Mouse (Mus musculus) kidney, embryonic 15.5 days (tissue): Measurements from ENCODE around the gene Sidt1. TPM values are rescaled to one million over a fixed set of nuclear protein-coding genes. Genes with fewer than 3 reads are reported as not detected.
A peak's percentile ranks its signal among the peaks of the same experiment; 100 is the strongest.

Source experiments
- ATAC-seq: fragments of 200-750 bp; cut with Nextera tagmentation; replicated peaks from 2 replicates; pipeline ENCODE4 v1.8.0; 2017; ENCODE audit warnings: moderate TSS enrichment; ENCODE audit not compliant: low FRiP score
- H3K27ac ChIP-seq: fragments of 300-500 bp; sonication (generic); 2 replicates; pipeline ENCODE4 v1.5.1; 2015; ENCODE audit warnings: mild to moderate bottlenecking, inconsistent platforms
- H3K27me3 ChIP-seq: fragments of 300-500 bp; sonication (generic); 2 replicates; pipeline ENCODE4 v1.6.1; 2015; ENCODE audit warnings: inconsistent platforms
- H3K36me3 ChIP-seq: fragments of 300-500 bp; sonication (generic); 2 replicates; pipeline ENCODE4 v1.6.1; 2015; ENCODE audit warnings: inconsistent platforms
- H3K4me1 ChIP-seq: fragments of 300-500 bp; sonication (generic); 2 replicates; pipeline ENCODE4 v1.6.1; 2015; ENCODE audit warnings: inconsistent platforms
- H3K4me2 ChIP-seq: fragments of 300-500 bp; sonication (generic); 2 replicates; pipeline ENCODE4 v1.6.1; 2015; ENCODE audit warnings: moderate library complexity, mild to moderate bottlenecking, inconsistent platforms
- H3K4me3 ChIP-seq: fragments of 300-500 bp; sonication (generic); replicated peaks from 2 replicates; pipeline ENCODE4 v1.5.1; 2015; ENCODE audit warnings: mild to moderate bottlenecking, inconsistent platforms
- H3K9ac ChIP-seq: fragments of 300-500 bp; sonication (generic); 2 replicates; pipeline ENCODE4 v1.6.1; 2015; ENCODE audit warnings: mild to moderate bottlenecking, inconsistent platforms
- H3K9me3 ChIP-seq: fragments of 300-500 bp; sonication (generic); replicated peaks from 2 replicates; pipeline ENCODE4 v1.6.1; 2016; ENCODE audit warnings: inconsistent platforms
- WGBS: fragments of 180-500 bp; shearing (Covaris S2); methylation state at CpG from one replicate; pipeline ENCODE4 v1.1.7; 2015; ENCODE audit warnings: mixed read lengths; 5-methylcytosine and 5-hydroxymethylcytosine counted together
- polyA plus RNA-seq: library from polyadenylated mRNA; unstranded; fragments of >200 nt; fragmentation: Nextera tagmentation; extraction: Ambion mirVana; gene quantifications from 2 replicates; pipeline ENCODE4 v1.2.1, GENCODE M21; 2015

Sidt1 gene
- 0.80 and 0.99 TPM in 2 replicates for polyA plus RNA-seq

- Histone ChIP-seq H3K36me3 (no peaks in the 10 kb centered on the region), H3K4me2 (peak within 1 kb of the TSS; percentile 100), H3K27me3 (peaks cover 36% of the 10 kb centered on the region), H3K27ac (no peak within 1 kb of the TSS), H3K9me3 (no peaks in the 10 kb centered on the region), H3K4me3 (peak within 1 kb of the TSS; percentile 68), H3K4me1 (peaks cover 22% of the 10 kb centered on the region), H3K9ac (peak within 1 kb of the TSS; percentile 61)
- no peak for ATAC-seq
- 4% methylated on average over 15 of the region's 15 CpGs for WGBS
Observed at GRCm38 (mm10) chr16:44332861-44333284, at the start of gene Sidt1. TSS of gene Sidt1 (minus strand) at chr16:44333196.

- ATAC-seq, result no peak
- 25% methylated on average over 5 of the region's 5 CpGs for WGBS
- no peak overlapping the region for H3K4me2 ChIP-seq
- no peak overlapping the region for H3K27ac ChIP-seq
- H3K4me1 ChIP-seq, result 0 out of 2 replicates have a peak, but pooled peaks cover 4% of the 10 kb centered on the region
- no peak overlapping the region for H3K9ac ChIP-seq
- H3K9me3 ChIP-seq, result no peaks in the 10 kb centered on the region
- H3K4me3 ChIP-seq, result no peak overlapping the region
- no peaks in the 10 kb centered on the region for H3K27me3 ChIP-seq
- H3K36me3 ChIP-seq, result peaks cover 35% of the 10 kb centered on the region
Observed at GRCm38 (mm10) chr16:44381578-44381977, 48.6 kb upstream of the Sidt1 start.

GRCm38 (mm10) chr16:44380006-44380405 lies 47.0 kb upstream of the Sidt1 start:
- ATAC-seq, result no peak
- no peak overlapping the region for H3K4me3 ChIP-seq
- H3K4me1 ChIP-seq, result 0 out of 2 replicates have a peak, but pooled peaks cover 4% of the 10 kb centered on the region
- 74% methylated on average over 4 of the region's 4 CpGs for WGBS
- H3K27ac ChIP-seq, result no peak overlapping the region
- H3K36me3 ChIP-seq, result peaks cover 37% of the 10 kb centered on the region
- H3K27me3 ChIP-seq, result no peaks in the 10 kb centered on the region
- H3K4me2 ChIP-seq, result no peak overlapping the region
- no peak overlapping the region for H3K9ac ChIP-seq
- no peaks in the 10 kb centered on the region for H3K9me3 ChIP-seq

GRCm38 (mm10) chr16:44375459-44375858 lies 42.5 kb upstream of the Sidt1 start:
- no peak overlapping the region for H3K4me3 ChIP-seq
- H3K27me3 ChIP-seq, result no peaks in the 10 kb centered on the region
- H3K36me3 ChIP-seq, result peaks cover 61% of the 10 kb centered on the region
- ATAC-seq, result no peak
- no peak overlapping the region for H3K4me2 ChIP-seq
- no peaks in the 10 kb centered on the region for H3K9me3 ChIP-seq
- H3K27ac ChIP-seq, result no peak overlapping the region
- 88% methylated on average over 4 of the region's 4 CpGs for WGBS
- no peak overlapping the region for H3K9ac ChIP-seq
- H3K4me1 ChIP-seq, result 0 out of 2 replicates have a peak, but pooled peaks cover under 1% of the 10 kb centered on the region

GRCm38 (mm10) chr16:44365522-44365921 lies 32.5 kb upstream of the Sidt1 start:
- WGBS, result 93% methylated on average over 7 of the region's 7 CpGs
- Histone ChIP-seq H3K4me2 (no peak overlapping the region), H3K36me3 (peaks cover 49% of the 10 kb centered on the region), H3K27me3 (no peaks in the 10 kb centered on the region), H3K9me3 (no peaks in the 10 kb centered on the region), H3K4me1 (no peaks in the 10 kb centered on the region), H3K9ac (no peak overlapping the region), H3K27ac (no peak overlapping the region), H3K4me3 (no peak overlapping the region)
- no peak for ATAC-seq

DNA sequence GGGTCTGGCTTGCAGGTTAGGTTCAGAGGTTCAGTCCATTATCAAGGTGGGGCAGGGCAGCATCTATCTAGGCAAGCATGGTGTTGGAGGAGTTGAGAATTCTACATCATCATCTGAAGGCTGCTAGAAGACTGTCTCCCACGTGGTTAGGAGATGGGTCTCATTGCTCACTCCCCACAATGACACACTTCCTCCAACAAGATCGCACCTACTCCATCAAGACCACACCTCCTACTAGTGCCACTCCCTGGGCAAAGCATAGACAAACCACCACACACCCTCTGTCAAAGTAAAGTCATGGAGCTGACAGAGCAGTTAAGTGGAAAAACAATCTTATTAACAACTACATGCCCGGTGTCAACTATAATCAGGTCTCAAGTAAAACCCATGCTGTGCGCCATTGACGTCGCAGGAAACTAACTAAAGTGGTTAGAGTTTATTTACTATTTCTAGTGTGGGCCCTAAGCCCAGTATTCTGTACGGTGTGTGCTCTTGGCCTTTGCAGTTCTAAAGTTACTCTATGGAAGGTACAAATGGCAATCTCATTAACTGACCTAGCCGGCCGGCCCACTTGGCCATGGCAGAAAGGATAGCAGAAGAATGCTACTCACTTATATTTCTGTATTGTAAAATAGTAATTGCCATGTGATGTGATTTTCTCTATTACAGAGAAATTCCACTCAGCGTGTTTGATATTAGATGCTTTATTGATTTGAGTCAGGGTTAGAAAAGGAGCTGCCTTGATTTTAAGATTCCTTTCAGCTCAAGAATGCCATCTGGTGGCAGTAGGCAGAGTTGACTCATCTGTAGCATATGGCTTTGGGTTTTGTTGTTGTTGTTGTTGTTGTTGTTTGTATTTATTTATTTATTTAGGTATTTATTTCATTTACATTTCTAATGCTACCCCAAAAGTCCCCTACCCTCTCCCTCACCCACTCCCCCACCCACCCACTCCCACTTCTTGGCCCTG lies 29.2 kb upstream of the Sidt1 start:
- H3K4me1 ChIP-seq, result no peaks in the 10 kb centered on the region
- no peaks in the 10 kb centered on the region for H3K27me3 ChIP-seq
- no peak overlapping the region for H3K9ac ChIP-seq
- H3K27ac ChIP-seq, result no peak overlapping the region
- 87% methylated on average over 10 of the region's 10 CpGs for WGBS
- H3K4me2 ChIP-seq, result no peak overlapping the region
- ATAC-seq, result no peak
- no peak overlapping the region for H3K4me3 ChIP-seq
- H3K9me3 ChIP-seq, result no peaks in the 10 kb centered on the region
- peaks cover 39% of the 10 kb centered on the region for H3K36me3 ChIP-seq

GRCm38 (mm10) chr16:44357571-44358268 lies 24.7 kb upstream of the Sidt1 start:
- peak; percentile 85 for ATAC-seq
- H3K4me2 ChIP-seq, result no peak overlapping the region
- no peak overlapping the region for H3K9ac ChIP-seq
- H3K27ac ChIP-seq, result no peak overlapping the region
- H3K4me3 ChIP-seq, result no peak overlapping the region
- no peaks in the 10 kb centered on the region for H3K27me3 ChIP-seq
- peaks cover 25% of the 10 kb centered on the region for H3K36me3 ChIP-seq
- no peaks in the 10 kb centered on the region for H3K4me1 ChIP-seq
- H3K9me3 ChIP-seq, result no peaks in the 10 kb centered on the region
- 76% methylated on average over 4 of the region's 4 CpGs for WGBS

DNA sequence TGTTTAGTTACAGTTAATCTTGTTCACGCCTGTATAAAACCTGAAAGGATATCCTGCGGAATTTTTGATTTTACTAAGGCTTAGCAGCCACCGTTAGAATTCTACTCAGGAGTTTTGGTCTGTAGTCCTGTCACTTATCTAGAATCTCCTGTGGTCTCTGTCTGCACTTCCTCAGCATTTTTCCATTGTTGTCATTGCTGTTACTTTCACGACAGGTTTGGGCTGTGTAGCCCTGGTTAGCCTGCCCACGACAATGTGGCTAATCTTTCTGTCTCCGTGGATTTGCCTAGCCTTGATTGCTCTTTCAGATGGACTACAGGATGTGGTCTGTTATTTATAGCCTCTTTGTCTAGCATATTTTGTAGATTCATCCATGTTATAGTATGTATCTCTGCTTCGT lies 23.3 kb upstream of the Sidt1 start:
- Histone ChIP-seq H3K4me2 (no peak overlapping the region), H3K4me3 (no peak overlapping the region), H3K9ac (no peak overlapping the region), H3K4me1 (no peaks in the 10 kb centered on the region), H3K27me3 (no peaks in the 10 kb centered on the region), H3K27ac (0 out of 2 replicates have a peak overlapping the region, but pooled peaks have one; percentile 10), H3K36me3 (peaks cover 16% of the 10 kb centered on the region), H3K9me3 (no peaks in the 10 kb centered on the region)
- no peak for ATAC-seq
- 73% methylated on average over 7 of the region's 7 CpGs for WGBS

- Histone ChIP-seq H3K4me3 (no peak overlapping the region), H3K4me2 (no peak overlapping the region), H3K27ac (no peak overlapping the region), H3K4me1 (peaks cover 19% of the 10 kb centered on the region), H3K27me3 (no peaks in the 10 kb centered on the region), H3K36me3 (no peaks in the 10 kb centered on the region), H3K9me3 (no peaks in the 10 kb centered on the region), H3K9ac (no peak overlapping the region)
- WGBS, result 81% methylated on average over 4 of the region's 4 CpGs
- ATAC-seq, result no peak
Observed at GRCm38 (mm10) chr16:44349801-44350397, 16.9 kb upstream of the Sidt1 start.

GRCm38 (mm10) chr16:44347071-44347901 lies 14.3 kb upstream of the Sidt1 start, which contains the start of gene Spice1:
TSS of gene Spice1 (plus strand) at chr16:44347121.
- Histone ChIP-seq H3K4me1 (peaks cover 19% of the 10 kb centered on the region), H3K36me3 (no peaks in the 10 kb centered on the region), H3K4me3 (peak within 1 kb of the TSS; percentile 77), H3K9me3 (no peaks in the 10 kb centered on the region), H3K4me2 (peak within 1 kb of the TSS; percentile 73), H3K9ac (peak within 1 kb of the TSS; percentile 69), H3K27ac (peak within 1 kb of the TSS; percentile 96), H3K27me3 (no peaks in the 10 kb centered on the region)
- under 1% methylated on average over 67 of the region's 67 CpGs for WGBS
- ATAC-seq, result peak; percentile 99

DNA sequence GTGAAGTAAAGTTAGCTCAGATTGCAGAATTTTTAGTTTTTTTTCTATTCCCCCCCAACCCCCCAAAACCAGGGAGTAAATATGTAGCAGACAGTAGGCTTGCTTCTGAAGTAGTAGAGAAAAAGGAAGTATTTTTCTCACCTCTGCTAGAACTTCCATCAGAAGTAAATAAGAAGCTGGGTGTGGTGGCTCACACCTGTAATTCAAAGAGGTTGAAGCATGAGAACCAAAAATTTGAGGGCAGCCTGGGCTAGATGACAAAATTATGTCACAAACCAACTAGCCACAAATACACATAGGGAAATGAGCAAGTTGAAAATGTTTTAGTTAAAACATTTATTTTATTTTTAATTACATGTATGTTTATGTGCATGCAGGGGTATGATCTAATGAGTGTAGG lies 4.5 kb upstream of the Sidt1 start:
- Histone ChIP-seq H3K4me2 (no peak overlapping the region), H3K4me3 (no peak overlapping the region), H3K9ac (no peak overlapping the region), H3K9me3 (no peaks in the 10 kb centered on the region), H3K27ac (no peak overlapping the region), H3K27me3 (peaks cover 14% of the 10 kb centered on the region), H3K4me1 (peaks cover 6% of the 10 kb centered on the region), H3K36me3 (no peaks in the 10 kb centered on the region)
- no peak for ATAC-seq
